ENCODE assay signal across 9 mouse cellular contexts in the genomic region with DNA sequence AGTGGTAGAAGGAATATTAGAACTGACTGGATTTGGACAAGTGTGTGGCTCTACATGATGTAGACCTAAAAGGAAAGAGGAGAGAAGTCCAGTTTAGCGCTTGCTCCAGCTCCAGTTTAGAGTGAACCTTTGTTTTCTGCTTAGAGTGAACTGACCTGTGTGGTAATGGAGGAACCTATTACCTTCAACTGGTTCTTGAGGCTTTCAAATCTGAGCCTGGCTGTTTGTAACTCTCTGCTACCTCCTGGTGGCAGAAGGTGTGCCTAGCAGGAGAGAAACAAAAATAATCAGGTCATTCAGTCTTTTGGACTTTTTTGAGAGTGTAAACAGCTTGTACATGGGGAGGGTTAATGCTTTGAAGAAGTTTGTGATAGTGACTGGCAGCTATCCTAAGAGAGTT. TPM values are rescaled to one million over a fixed set of nuclear protein-coding genes. Genes with fewer than 3 reads are reported as not detected.
A peak's percentile ranks its signal among the peaks of the same experiment; 100 is the strongest.
DNase-seq lines count a peak whose midpoint lies in the region; ATAC-seq and TF ChIP-seq lines count a peak whose summit lies in the region.
"Had no signal": no experiment of that assay in that cellular context is flagged by ENCODE, and none has a peak within 500 bp of the region (broad histone marks: within the 10 kb centered on the region; RNA-seq: fewer than 3 reads in every experiment).

No protein-coding gene starts in this region.

- H3K79me2 ChIP-seq in C2C12 (ENCODE audit: control insufficient read depth, insufficient read depth): no peaks in the 10 kb centered on the region

- no peaks in the 10 kb centered on the region for H3K27me3 ChIP-seq in C2C12 (ENCODE audit: control insufficient read depth, insufficient read depth, insufficient read length)
- H3K27me3 ChIP-seq: liver, embryonic 13.5 days had no signal

- H3K4me3 ChIP-seq in C2C12 (ENCODE audit: insufficient read depth, poor library complexity, severe bottlenecking): no peak overlapping the region
- H3K4me3 ChIP-seq: liver, embryonic 13.5 days had no signal

- H3ac ChIP-seq in C2C12 (ENCODE audit: control insufficient read depth, insufficient read length, low read depth): no peak overlapping the region

- no peaks in the 10 kb centered on the region for H3K79me3 ChIP-seq in C2C12 (ENCODE audit: low read depth)

- peak; percentile 24 for DNase-seq in heart, adult 8-10 months (ENCODE audit: low spot score)
- DNase-seq in heart, adult 11 months: no peak
- peak; percentile 54 for DNase-seq in adrenal gland, postnatal 10 days
- DNase-seq in embryo, embryonic 9.5 days (ENCODE audit: extremely low spot score): peak; percentile 57
- peak; percentile 17 for DNase-seq in spleen, adult 12 weeks (ENCODE audit: low spot score)
- DNase-seq: liver, embryonic 13.5 days had no signal

- ATAC-seq in inflammation-experienced regulatory T-cells, adult 6 months: peak; percentile 86
- ATAC-seq in megakaryocyte progenitor cell, adult 5-6 weeks (replicated peaks; ENCODE audit: poor library complexity): peak; percentile 97

- peak; percentile 1 for TF ChIP-seq CTCF in C2C12 (IDR thresholded peaks at IDR 0.05; ENCODE audit: control insufficient read depth, insufficient read depth, insufficient read length)

- no peaks in the 10 kb centered on the region for H3K36me3 ChIP-seq in C2C12 (ENCODE audit: control insufficient read depth, insufficient read depth)
- H3K36me3 ChIP-seq: liver, embryonic 13.5 days had no signal

TF ChIP-seq in C2C12, 6 proteins besides CTCF, POLR2A, EP300 and RAD21:
- TF ChIP-seq CEBPB (IDR thresholded peaks at IDR 0.05; ENCODE audit: low read depth): no peak
- no peak for TF ChIP-seq FOSL1 (IDR thresholded peaks at IDR 0.05; ENCODE audit: insufficient read depth, low read length, poor library complexity, severe bottlenecking)
- no peak for TF ChIP-seq MYOG (IDR thresholded peaks at IDR 0.05; ENCODE audit: control insufficient read depth, extremely low read depth, insufficient read length)
- TF ChIP-seq MYOD1 (IDR thresholded peaks at IDR 0.05; ENCODE audit: control insufficient read depth, insufficient read length, low read depth): no peak

RNA-seq across cellular contexts. Expression of gene Slain1, which starts 44.3 kb away (rescaled TPM):
- under 1 TPM; 0.16 to 0.52 (median 0.36) TPM for total RNA-seq in heart, adult 8-10 months (2022)
- not detected for polyA plus RNA-seq in C2C12 (2012; fragmentation: generic; extraction: Trizol)
- total RNA-seq in adrenal gland, postnatal 10 days (2021): 1 to 10 TPM; 1.5 to 1.8 TPM
- polyA plus RNA-seq in inflammation-experienced regulatory T-cells, adult 6 months (2017; shearing (Covaris generic)): 10 to 100 TPM; 11.1 to 18.2 (median 16.1) TPM
- 9.7 and 10.0 TPM in 2 replicates for total RNA-seq in megakaryocyte progenitor cell, adult 5-6 weeks (2015)
- 6.6 and 7.2 TPM in 2 replicates for total RNA-seq in megakaryocyte progenitor cell, adult 5-6 weeks (2017)
